8 mouse cellular contexts compared by ENCODE assay signal in genomic region chrX:113184569-113185229, GRCm38 (mm10). TPM values are rescaled to one million over a fixed set of nuclear protein-coding genes. Genes with fewer than 3 reads are reported as not detected.
DNase-seq lines count a peak whose midpoint lies in the region; ATAC-seq lines count a peak whose summit lies in the region.

No protein-coding gene starts in this region.

- peak overlapping the region; percentile 46 for H3K4me3 ChIP-seq in neural tube, embryonic 11.5 days (ENCODE audit: low read depth, low read length)
- H3K4me3 ChIP-seq in hindbrain, embryonic 15.5 days: peak overlapping the region; percentile 50
- peak overlapping the region; percentile 50 for H3K4me3 ChIP-seq in midbrain, embryonic 15.5 days

- no peaks in the 10 kb centered on the region for H3K27me3 ChIP-seq in neural tube, embryonic 11.5 days (ENCODE audit: control insufficient read depth, insufficient read depth, low read length)
- H3K27me3 ChIP-seq in hindbrain, embryonic 15.5 days: no peaks in the 10 kb centered on the region
- H3K27me3 ChIP-seq in midbrain, embryonic 15.5 days (replicated peaks): no peaks in the 10 kb centered on the region

- no peaks in the 10 kb centered on the region for H3K4me1 ChIP-seq in neural tube, embryonic 11.5 days (ENCODE audit: control insufficient read depth, insufficient read depth, low read length)
- no peaks in the 10 kb centered on the region for H3K4me1 ChIP-seq in hindbrain, embryonic 15.5 days (replicated peaks)
- no peaks in the 10 kb centered on the region for H3K4me1 ChIP-seq in midbrain, embryonic 15.5 days

- H3K27ac ChIP-seq in neural tube, embryonic 11.5 days (ENCODE audit: low read depth, low read length): 0 out of 2 replicates have a peak overlapping the region, but pooled peaks have one; percentile 20
- peak overlapping the region; percentile 91 for H3K27ac ChIP-seq in hindbrain, embryonic 15.5 days (replicated peaks)
- H3K27ac ChIP-seq in midbrain, embryonic 15.5 days: peak overlapping the region; percentile 93

- 20% methylated on average over 17 of the region's 17 CpGs for WGBS in neural tube, embryonic 11.5 days
- 22% methylated on average over 17 of the region's 17 CpGs for WGBS in hindbrain, embryonic 15.5 days
- WGBS in midbrain, embryonic 15.5 days: 14% methylated on average over 17 of the region's 17 CpGs

- DNase-seq in cerebellum, postnatal 36 days: no peak
- no peak for DNase-seq in neural tube, embryonic 11.5 days (ENCODE audit: low spot score)
- no peak for DNase-seq in neural tube, embryonic 10.5 days (ENCODE audit: extremely low spot score, low spot score)
- no peak for DNase-seq in thymus, postnatal 10 days (ENCODE audit: low spot score in 2 of 2)
- no peak for DNase-seq in spleen, postnatal 14 days (ENCODE audit: low spot score in 2 of 2)

- H3K9ac ChIP-seq in neural tube, embryonic 11.5 days (ENCODE audit: low read length): peak overlapping the region; percentile 55
- H3K9ac ChIP-seq in hindbrain, embryonic 15.5 days: peak overlapping the region; percentile 53
- peak overlapping the region; percentile 51 for H3K9ac ChIP-seq in midbrain, embryonic 15.5 days

- ATAC-seq in cerebellum, adult (ENCODE audit: insufficient number of reproducible peaks, low FRiP score, low TSS enrichment): peak; percentile 38; the same call in 1 of the 2 replicates
- ATAC-seq in neural tube, embryonic 11.5 days (ENCODE audit: insufficient read depth, low FRiP score, low TSS enrichment): no peak
- no peak for ATAC-seq in hindbrain, embryonic 15.5 days (ENCODE audit: low FRiP score, low read depth)
- peak; percentile 15; the same call in 1 of the 2 replicates for ATAC-seq in midbrain, embryonic 15.5 days (replicated peaks)

- H3K9me3 ChIP-seq in neural tube, embryonic 11.5 days (ENCODE audit: control insufficient read depth, low read length): no peaks in the 10 kb centered on the region
- H3K9me3 ChIP-seq in hindbrain, embryonic 15.5 days: no peaks in the 10 kb centered on the region
- no peaks in the 10 kb centered on the region for H3K9me3 ChIP-seq in midbrain, embryonic 15.5 days

- H3K4me2 ChIP-seq in neural tube, embryonic 11.5 days (ENCODE audit: low read depth): peak overlapping the region; percentile 43
- H3K4me2 ChIP-seq in hindbrain, embryonic 15.5 days: peak overlapping the region; percentile 51
- peak overlapping the region; percentile 48 for H3K4me2 ChIP-seq in midbrain, embryonic 15.5 days

- H3K36me3 ChIP-seq in neural tube, embryonic 11.5 days (ENCODE audit: control insufficient read depth, insufficient read depth, low read length): no peaks in the 10 kb centered on the region
- H3K36me3 ChIP-seq in hindbrain, embryonic 15.5 days: no peaks in the 10 kb centered on the region
- no peaks in the 10 kb centered on the region for H3K36me3 ChIP-seq in midbrain, embryonic 15.5 days (replicated peaks)

RNA-seq across cellular contexts. Expression of gene Chm, which starts 0.6 kb away (rescaled TPM):
- 16.0 and 17.2 TPM in 2 replicates for polyA plus RNA-seq in neural tube, embryonic 11.5 days (2014; fragmentation: Nextera tagmentation; extraction: Ambion mirVana)
- polyA plus RNA-seq in hindbrain, embryonic 15.5 days (2015; fragmentation: Nextera tagmentation; extraction: Ambion mirVana): 12.5 and 14.6 TPM in 2 replicates
- polyA plus RNA-seq in midbrain, embryonic 15.5 days (2015; fragmentation: Nextera tagmentation; extraction: Ambion mirVana): 12.1 and 13.3 TPM in 2 replicates

Comparison
In these comparisons a context has a peak if more than half of its experiments do, and no peak if none do; other contexts are left out.
1. ATAC-seq: peak in cerebellum, adult (single experiment) and midbrain, embryonic 15.5 days (single experiment); none in neural tube, embryonic 11.5 days (single experiment) and hindbrain, embryonic 15.5 days (single experiment).
2. H3K27ac ChIP-seq: peak in every context shown above with its lines; median percentile 93 in midbrain, embryonic 15.5 days; 91 in hindbrain, embryonic 15.5 days; 20 in neural tube, embryonic 11.5 days.
3. Peak in every context shown above with its lines, with median percentiles within 50 percentile points of each other: H3K4me2 ChIP-seq, H3K4me3 ChIP-seq and H3K9ac ChIP-seq.